Mouse (Mus musculus): ENCODE measurements around the gene Rasal3.

Gene Rasal3

DNA sequence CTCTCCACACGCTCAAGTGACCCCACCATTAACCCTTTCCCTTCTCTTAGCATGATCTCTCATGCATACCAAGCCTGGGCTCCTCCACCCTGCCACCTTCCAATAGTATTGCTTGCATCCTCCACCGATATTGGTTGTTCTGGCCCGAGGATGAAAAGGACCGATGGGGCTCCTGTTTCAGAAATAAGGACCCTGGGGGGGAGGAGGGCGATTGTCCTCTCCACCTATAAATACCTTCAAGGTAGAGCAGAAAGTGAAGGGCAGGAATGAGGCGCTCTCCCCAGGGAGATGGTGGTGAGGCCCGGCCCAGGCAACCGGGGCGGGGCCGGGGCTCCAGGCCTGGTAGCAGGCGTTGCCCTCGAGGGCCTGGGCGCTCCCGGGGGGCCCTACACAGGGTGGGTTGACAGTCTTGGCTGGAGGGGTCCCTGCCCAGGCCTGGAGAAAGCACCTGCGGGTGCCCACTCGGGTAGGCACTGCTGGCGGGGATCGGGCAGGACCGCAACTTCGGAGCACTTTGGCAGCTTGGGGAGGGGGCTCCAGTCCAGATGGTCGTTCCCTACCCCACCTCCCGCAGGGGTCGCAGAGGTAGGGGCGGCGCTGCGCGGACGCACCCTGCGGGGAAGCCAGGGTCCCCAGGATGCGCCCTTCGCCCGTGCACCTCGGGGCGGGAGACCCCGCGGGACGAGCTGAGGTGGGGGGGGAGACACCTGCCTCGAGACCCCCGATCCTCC, 14.8 kb downstream of the Rasal3 start:
- DNase-seq, result peak; percentile 65 to 68

DNA sequence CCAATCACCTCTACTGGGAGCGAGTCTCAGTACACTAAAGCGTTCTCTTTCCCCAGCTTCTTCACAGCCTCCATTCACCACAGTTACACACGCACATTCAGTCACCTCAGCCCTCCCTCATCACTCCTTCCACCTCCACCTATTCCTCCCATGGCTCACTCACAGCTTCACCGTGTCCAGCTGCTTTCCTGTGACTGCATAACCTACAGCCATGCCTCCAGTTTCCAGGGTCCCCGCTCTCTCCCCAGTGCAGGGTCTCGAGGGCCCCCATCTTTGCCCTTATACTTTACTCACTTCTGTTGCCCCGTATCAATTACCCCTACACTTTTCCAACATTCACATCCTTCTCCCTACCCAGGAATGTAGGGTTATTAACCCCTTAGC, 15.4 kb downstream of the Rasal3 start:
- no peak for DNase-seq

DNA sequence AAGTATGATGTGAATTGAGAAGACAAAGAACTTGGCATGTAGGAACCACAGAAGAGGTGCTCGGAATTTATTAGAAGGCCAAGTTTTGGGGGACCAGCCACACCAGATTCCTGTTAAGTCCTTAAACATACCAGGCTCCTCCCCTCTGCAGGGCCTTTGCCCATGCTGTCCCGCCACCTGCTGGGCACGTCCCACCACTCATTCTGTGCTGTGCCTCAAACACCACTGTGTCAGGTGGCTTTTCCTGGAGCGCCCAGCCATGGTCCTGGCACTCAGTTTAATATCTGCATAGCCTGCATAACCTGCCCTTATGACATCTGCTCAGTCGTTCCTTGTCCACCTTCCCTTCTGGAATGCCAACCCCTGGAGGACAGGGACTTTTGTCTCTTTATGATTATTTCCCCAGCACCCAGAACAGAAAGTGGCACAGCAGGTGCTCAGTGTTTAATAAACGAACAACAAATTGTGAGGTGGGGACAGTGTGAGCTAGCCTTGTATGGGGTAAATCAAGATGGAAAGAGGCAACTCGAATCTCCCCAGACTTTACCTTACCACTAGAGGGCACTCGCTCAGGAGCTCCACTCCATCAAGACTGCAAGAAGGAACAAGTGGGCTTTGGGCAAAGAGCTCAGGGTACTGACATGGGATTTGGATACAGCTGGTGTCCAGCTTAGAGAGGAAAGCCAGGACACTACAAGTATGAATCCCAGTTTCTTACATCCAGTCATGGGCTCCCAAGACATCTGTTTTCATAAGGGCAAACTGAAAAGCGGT, 16.5 kb downstream of the Rasal3 start:
- DNase-seq, result peak in 1 of 2 experiments; percentile 64

DNA sequence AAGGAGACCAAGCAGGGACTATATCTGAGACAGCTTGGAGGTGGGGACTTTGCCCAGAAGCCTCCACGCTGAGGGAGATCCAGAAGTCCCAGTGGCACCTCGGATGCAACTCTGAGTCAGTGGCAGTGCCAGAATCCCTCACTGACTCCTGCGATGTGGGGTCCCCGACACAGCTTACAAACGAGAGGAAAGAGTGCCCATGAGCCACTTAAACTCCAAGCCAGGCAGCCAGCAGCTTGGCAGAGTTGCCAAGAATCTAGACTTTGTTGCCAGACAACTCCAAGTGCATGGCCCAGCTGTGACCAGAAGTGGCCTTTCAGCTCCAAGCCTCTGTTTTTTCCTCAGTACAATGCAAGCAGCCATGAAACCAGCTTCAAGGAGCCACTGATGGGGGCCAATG, 19.7 kb downstream of the Rasal3 start:
- DNase-seq, result no peak

DNA sequence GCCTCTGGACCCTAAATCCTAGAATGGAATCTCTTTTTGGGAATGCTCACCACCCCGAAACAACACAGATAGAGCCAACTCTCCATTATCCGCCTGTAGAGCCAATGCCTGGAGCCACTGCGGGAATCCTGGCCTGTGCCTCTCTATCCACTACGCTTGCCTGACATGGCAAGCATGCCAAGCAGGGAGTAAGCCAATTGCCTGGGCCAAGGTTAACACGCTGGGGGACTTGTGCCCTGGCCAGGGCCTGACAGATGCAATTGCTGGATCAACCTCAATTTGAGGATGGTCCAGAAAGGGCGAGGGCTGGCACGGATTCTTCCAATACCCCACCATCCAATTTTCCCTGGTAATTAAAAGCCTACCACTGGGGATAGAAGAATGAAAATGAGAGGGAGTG, 20.8 kb downstream of the Rasal3 start:
- no peak for DNase-seq

DNA sequence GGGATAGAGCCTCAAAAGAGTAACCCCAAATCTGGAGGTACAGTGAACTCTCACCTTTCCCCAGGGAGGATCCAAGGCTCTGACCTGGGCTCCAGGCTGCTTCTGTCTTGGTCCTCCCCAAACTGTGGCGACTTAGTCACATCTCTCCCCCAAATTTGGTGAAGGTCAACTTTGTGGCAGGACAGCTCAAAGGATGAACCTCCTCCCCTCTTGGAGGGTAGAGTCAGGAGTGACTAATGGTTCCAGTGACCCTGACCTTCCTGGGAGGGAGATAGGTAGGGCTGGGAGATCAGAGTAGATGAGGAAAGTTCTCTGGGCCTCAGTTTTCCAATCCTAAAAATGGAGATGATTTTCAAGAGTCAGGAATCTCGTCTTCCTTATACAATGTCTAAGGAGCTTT, 24.6 kb downstream of the Rasal3 start:
- no peak for DNase-seq

GRCm38 (mm10) chr17:32377137-32377536, 26.2 kb downstream of the Rasal3 start:
- no peak for DNase-seq

DNA sequence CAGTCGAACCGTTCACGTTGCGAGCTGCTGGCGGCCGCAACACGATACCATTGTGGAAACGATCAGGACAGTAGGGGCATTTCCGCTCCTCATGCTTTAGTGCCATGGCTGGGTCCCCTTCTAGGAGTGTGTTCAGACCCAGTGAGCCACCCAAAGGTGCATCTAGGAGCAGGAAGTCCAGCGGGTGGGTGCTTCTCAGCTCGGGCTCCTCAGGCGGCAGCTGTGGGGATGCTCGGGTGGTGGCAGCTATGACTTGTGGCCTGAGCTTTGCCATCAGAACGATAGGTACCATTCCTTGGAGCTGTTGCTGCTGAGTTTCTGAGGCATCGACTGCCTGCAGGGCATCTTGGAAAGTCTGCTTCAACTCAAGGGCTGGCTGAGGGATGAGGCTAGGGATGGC, 26.9 kb downstream of the Rasal3 start:
- no peak for DNase-seq

- DNase-seq, result no peak
These were observed 34.3 kb downstream of the Rasal3 start for GRCm38 (mm10) chr17:32368991-32369578.

DNA sequence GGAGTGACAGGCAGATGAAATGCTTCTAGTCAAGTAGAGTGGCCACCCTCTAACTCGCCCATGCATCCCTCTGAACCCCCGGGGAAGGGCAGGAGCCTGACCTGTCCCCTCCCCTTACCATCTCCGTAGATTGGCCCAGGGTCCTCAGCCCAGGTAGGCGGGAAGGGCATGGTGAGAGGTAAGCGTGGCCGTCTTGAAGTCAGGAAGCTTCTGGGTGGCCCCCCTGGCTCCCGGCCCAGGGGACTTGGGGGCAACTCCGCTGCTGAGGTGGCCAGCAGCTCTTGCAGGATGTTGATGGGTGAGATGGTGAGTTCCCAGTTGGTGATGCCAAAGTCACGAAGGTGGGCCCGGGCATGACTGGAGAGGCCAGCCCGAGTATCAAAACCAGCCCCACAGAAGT, 35.7 kb downstream of the Rasal3 start:
- no peak for DNase-seq

DNA sequence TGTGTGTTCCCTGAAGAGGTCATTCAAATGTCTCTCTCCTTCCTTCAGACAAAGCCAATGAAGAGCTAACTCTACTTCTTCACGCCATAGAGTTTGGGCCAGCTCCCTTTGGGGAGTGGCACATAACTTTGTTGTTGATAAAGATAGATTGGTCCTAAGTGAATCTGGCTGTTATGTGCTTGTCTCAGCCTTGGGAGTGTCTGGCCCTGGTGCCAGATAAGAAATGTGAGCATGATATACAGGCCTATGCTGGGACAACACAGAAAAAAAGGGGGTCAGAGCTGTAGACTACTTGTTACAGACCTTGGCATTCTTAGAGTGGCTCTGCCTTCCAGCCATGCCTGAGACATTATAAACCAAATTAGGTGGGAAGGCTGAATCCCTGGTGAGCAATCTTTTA, 38.1 kb downstream of the Rasal3 start:
- DNase-seq, result no peak

GRCm38 (mm10) chr17:32364850-32365249, 38.5 kb downstream of the Rasal3 start:
- no peak for DNase-seq

GRCm38 (mm10) chr17:32364331-32364730, 39.1 kb downstream of the Rasal3 start:
- peak; percentile 67 to 69 for DNase-seq

GRCm38 (mm10) chr17:32363821-32364301, 39.5 kb downstream of the Rasal3 start:
- no peak for DNase-seq

GRCm38 (mm10) chr17:32362686-32363085, 40.7 kb downstream of the Rasal3 start:
- no peak for DNase-seq

GRCm38 (mm10) chr17:32359928-32360327, 43.5 kb downstream of the Rasal3 start:
- no peak for DNase-seq

DNA sequence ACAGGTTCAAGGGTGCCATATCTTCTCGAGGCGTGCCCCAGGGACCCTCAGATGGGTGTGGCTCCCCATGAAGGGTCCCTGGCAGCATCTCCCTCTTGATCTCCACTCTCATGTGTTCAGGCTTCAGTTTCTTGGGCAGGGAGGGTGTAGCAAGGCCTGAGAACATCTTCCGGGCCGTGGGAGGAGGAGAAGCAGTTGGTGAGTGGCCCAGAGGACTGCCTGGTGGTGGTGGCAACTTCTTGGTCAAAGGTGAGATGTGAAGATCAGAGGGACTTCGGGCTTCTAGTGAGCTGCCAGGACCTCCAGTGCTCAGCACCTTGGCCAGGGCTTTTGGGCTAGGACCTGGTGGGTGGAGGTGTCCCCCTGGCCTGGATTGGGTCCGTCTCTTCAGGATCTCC, 44.4 kb downstream of the Rasal3 start:
- DNase-seq, result no peak

DNA sequence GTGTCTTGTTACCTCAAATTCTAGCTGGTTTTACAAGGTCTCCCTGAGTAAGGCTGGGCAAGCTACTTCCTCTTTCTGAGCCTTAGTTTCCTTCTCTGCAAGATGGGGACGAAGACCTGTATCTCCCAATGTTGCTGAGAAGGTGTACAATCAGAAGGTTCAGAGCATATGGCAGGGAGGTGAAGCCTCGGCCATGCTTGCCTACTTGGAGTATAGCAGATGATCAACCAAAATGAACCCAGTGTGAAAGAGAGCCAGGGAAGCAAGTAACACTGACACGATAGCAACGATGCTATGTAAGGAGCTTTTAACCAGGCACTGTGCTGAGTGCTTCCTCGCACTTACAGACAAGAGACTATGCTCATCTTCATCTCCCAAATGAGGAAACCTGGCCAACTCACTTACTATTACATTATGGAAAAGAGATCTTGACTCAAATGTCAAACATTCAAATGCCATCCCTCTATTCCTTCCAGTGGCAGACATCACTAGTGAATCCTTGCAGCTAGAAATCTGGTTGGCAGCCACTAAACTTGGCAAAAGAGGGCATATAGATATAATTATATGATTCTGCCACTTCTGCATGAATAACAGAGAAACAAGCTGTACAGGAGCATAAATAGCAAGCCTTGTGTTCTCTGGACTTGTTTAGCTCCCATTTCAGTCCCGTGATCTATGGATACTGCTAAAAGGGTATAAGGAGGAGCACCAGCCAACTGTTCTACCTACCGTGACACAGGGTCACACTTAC, 45.0 kb downstream of the Rasal3 start:
- DNase-seq, result no peak

- no peak for DNase-seq
These were observed 46.3 kb downstream of the Rasal3 start for GRCm38 (mm10) chr17:32356766-32357760.

GRCm38 (mm10) chr17:32356281-32356680, 47.1 kb downstream of the Rasal3 start:
- no peak for DNase-seq

DNA sequence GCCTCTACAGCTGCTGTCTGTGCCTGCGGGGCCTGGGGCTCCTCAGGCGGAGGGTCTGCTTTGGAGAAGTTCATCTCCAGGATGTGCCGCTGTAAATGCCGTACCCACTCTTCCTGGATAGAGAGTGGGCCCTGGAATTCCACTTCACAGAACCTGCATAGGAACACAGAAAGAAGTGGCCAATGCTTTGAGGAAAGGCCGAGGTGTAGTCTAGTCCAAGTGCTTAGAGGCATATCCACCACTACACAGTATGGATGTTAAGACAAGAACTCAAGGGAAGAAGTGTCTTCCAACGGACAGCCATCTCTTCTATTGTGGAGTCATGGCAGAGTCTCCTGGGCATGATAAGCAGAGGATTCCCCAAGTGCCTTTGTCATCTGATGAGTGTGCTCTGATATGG, 48.4 kb downstream of the Rasal3 start:
- DNase-seq, result no peak

DNA sequence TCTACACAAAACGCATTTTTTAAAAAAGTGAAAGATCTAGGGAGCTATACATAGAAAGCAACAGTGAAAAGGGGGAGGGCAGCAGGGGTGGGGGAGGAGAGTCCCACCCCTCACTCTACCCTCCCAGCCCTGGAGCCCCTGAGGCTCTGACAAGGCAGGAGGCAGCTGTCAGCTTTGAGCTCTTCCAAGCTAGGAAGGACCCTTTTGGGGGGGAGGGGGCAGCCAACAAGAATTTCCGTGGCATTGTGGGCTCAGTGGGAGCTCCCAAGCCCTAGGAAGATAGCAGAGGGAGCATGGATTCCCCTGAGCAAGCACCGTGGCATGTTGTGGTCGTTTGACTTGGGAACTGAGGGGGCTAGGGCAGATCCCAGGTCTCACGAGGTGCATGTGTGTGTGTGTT, 49.2 kb downstream of the Rasal3 start:
- no peak for DNase-seq
